Mouse (Mus musculus) ZHBTc4 (cell line): ENCODE data around the gene Aqp6.

Experiments
- DNase-seq: peaks from one replicate; pipeline ENCODE4 v3.0.0-alpha.2; 2011; ENCODE audit warnings: low read depth, low spot score

The Aqp6 gene

DNA sequence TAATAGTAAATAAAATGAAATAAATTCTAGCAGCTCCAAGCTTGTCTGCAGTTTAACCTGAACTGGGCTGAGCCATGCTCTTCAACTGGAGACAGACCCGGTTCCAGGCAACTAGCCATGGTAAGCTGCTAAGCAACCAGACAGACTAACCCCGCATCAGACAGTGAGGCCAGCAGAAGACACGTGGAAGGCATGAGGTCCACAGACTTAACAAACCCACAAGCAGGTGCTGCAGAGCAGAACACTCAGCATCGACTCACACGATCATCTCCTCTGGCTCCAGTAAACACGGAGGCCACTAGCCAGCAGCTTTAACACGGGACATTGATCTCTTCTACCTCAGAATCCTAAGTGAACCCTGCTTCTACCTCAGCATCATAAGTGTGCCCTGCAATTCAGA is 43.6 kb downstream of the Aqp6 start:
- no peak for DNase-seq

DNA sequence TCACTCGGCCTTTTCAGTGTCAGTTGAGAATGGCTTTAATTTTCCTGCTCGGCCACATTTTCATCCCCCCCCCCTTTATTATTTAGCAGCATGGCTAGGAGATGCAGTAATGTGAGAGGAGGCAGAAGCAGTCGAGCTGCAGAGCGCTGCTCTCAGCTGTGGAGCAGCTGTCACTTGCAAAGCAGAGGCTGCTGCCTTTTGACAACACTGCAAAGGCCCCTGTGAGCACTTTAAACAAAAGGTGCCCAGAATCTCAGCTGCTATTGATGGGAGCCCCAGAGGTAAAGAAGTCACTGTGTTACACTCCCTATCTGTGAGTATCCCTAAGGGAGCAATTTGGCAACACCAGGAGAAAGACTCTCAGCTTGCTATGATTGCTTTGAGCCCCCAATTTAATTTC is 47.1 kb downstream of the Aqp6 start:
- no peak for DNase-seq

DNA sequence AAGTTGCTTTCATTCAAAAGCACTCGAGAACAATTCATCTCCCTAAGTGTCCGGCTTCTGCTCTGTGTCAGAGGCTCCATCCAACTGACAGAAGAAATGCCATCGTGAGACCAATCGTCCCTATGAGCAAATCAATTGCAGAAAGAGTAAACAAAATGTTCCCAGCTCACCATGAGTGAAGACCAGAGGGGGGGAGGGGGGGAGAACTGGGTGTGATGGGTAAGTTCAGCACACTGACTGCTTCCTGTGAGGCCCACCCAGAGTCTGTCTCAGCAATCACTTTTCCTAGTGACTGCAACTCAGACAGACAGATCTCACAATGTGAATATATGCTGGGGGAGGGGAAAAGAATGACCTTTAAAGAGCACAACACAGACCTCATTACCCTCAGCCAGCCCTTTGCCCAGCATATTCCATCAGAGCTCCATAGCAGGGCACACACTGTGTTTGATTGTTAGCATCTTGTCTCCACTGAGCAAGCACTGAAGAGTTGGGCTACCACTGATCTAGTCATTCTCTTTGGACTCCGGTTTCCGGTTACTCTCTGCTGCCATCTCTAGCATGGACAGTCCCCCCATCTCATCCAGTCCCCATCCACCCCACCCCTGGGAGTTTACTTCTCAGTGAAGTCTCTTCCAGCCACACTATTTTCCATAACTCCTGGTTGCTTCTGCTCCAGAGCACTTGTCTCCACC is 48.0 kb downstream of the Aqp6 start:
- no peak for DNase-seq

DNA sequence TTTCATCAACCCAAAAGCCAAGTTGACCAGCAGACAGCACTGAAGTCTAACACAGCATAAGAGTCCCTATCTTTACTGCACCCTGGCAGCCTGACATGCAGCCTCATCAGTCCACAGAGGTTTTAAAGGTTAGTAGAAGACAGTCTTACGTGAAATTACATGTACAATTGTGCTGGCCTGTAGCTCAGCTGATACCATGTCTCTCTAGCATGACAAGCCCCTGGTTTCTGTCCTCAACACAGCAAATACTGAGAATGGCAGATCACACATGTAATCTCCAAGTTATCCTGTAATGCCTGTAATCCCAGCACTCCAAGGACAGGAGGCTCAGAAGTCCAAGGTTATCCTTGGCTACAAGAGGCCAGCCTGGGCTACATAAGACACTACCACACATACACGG is 49.1 kb downstream of the Aqp6 start:
- no peak for DNase-seq

DNA sequence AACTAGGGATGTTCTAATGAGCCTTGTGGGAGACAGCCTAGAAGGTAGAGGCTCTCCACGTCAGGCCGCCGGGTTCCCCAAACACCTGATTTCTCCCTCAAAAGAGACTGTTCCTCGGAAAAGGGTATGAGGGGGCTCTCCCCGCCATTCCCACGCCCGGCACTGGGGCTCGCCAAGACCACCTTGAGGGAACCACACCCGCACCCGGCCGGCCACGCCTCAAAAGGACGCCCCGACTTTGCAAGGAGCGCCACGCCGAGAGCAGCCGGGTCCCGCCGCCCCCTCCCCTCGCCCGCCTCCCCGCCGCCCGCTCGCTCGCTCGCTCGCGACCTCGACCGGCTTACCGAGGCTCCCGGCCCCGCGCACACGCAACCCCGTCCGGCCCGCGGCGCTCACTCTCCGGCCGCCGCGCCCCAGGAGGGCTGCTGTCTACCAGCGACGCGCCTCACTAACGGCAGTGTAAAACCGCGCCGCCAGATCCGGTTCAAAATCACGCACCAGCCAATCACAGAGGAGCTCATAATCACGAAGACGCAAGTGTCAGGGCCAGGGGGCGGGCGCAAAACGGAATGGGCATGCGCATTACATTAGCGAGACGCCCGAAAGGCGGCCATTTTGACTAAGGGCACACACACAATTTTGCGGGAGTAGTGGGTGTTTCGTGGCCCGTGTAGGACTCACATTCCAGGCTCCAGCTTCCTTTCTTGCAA is 50.1 kb downstream of the Aqp6 start, which contains the start of gene Racgap1:
Racgap1 (minus strand) TSS at position 494 of the 710 bp plus-strand sequence.
- peak; percentile 99 for DNase-seq

DNA sequence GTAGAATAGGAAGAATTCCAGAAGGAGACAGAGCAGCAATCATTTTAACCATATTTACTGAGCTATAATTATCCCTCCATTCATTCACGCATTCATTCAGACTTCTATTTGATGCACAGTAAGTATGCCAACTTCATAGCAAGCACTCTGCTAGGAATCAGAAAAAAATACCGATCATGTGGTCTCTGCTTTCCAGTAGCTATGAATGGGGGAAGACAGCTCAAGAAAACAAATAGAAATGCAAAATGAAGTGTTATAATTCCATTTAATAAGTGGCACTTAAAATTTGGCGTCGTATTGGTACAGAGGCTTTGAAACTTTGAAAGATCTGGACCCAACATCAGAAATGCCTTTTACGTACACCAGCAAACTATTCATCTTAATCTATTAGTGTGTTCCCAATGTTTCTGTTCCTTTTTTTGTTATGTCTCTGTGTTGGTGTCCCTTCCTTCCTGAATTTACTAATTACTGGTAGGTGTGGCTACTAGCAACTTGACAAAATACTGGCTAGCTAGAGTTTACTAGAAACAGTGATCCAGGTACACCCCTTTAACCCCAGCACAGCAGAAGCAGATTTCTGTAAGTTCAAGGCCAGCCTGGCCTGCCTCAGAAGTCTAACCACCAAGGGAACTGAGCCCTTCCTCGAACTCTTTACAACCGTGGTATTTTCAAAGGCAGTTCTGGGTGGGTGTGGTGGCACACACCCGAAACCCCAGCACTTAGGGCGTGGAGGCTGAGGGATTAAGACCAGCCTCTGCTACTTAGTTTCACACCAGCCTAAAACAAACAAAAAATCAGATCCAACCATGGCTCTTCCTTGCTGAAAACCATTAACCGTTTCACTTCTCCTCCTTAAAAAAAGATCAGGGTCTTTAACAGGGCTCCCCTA is 51.0 kb downstream of the Aqp6 start:
- DNase-seq, result peak; percentile 60

DNA sequence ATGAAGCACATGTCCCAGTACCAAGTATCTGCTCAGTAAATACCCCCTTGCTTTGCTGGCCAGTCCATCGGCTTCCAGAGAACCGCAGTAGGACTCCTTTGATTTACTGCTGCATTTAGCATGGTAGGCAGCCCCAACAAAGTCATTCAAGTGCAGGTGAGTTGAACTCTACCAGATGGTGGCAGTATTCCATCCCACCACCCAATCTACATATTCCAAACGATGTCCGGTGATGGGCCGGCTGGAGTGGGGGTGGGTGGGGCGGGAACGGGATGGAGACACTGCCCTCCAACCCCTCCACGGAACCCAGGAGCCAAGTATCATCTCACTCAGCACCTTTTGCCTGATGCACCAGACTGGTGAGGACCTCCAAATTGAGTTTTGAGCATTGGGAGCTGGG is 52.1 kb downstream of the Aqp6 start:
- DNase-seq, result peak; percentile 87

DNA sequence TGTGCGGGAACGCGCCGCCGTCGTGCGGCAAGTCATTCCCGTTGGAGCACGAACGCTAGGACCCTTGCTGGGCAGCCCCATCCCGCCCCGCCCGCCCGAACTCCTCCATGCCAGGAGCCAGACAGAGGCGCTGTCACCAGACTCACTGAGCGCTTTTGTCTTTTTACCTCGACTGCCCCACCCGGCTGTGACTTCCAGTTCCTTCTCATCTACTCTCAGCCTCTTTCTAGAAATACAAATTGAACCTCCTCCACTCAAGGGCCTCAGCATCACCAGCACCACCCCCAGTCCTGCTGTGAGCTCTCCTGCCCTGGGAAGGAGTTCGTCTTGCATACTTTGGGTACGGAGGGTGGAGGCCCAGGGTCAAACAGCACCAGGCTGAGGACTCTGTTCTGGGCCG is 52.7 kb downstream of the Aqp6 start:
- peak; percentile 76 for DNase-seq
